Mouse (Mus musculus) forebrain, embryonic 12.5 days (tissue): ENCODE measurements around the gene Wdr5. TPM values are rescaled to one million over a fixed set of nuclear protein-coding genes. Genes with fewer than 3 reads are reported as not detected.

Experiments
- ATAC-seq: fragments of 200-750 bp; cut with Nextera tagmentation; 2 replicates; pipeline ENCODE4 v1.8.0; 2017; ENCODE audit warnings: moderate TSS enrichment; ENCODE audit not compliant: low FRiP score
- H3K27ac ChIP-seq: fragments of 300-500 bp; sonication (generic); 2 replicates; pipeline ENCODE4 v1.5.1; 2016; ENCODE audit warnings: mild to moderate bottlenecking
- H3K27me3 ChIP-seq: fragments of 300-500 bp; sonication (generic); 2 replicates; pipeline ENCODE4 v1.6.1; 2016; ENCODE audit warnings: mild to moderate bottlenecking
- H3K36me3 ChIP-seq: fragments of 300-500 bp; sonication (generic); replicated peaks from 2 replicates; pipeline ENCODE4 v1.6.1; 2016; ENCODE audit warnings: mild to moderate bottlenecking
- H3K4me1 ChIP-seq: fragments of 300-500 bp; sonication (generic); 2 replicates; pipeline ENCODE4 v1.6.1; 2016
- H3K4me2 ChIP-seq: fragments of 300-500 bp; sonication (generic); 2 replicates; pipeline ENCODE4 v1.6.1; 2016; ENCODE audit warnings: mild to moderate bottlenecking, moderate library complexity
- H3K4me3 ChIP-seq: fragments of 300-500 bp; sonication (generic); replicated peaks from 2 replicates; pipeline ENCODE4 v1.5.1; 2016; ENCODE audit warnings: mild to moderate bottlenecking
- H3K9ac ChIP-seq: fragments of 300-500 bp; sonication (generic); 2 replicates; pipeline ENCODE4 v1.6.1; 2016; ENCODE audit warnings: mild to moderate bottlenecking
- H3K9me3 ChIP-seq: fragments of 300-500 bp; sonication (generic); 2 replicates; pipeline ENCODE4 v1.6.1; 2016
- whole genome bisulfite sequencing: fragments of 180-500 bp; shearing (Covaris S2); methylation state at CpG from one replicate; pipeline ENCODE4 v1.1.7; 2016; 5-methylcytosine and 5-hydroxymethylcytosine counted together
- polyA plus RNA-seq: library from polyadenylated mRNA; unstranded; fragments of >200 nt; fragmentation: Nextera tagmentation; extraction: Ambion mirVana; gene quantifications from 2 replicates; pipeline ENCODE4 v1.2.1, GENCODE M21; 2016

The Wdr5 gene
- polyA plus RNA-seq, 1 experiment from 2014 or later = 65.3 TPM

DNA sequence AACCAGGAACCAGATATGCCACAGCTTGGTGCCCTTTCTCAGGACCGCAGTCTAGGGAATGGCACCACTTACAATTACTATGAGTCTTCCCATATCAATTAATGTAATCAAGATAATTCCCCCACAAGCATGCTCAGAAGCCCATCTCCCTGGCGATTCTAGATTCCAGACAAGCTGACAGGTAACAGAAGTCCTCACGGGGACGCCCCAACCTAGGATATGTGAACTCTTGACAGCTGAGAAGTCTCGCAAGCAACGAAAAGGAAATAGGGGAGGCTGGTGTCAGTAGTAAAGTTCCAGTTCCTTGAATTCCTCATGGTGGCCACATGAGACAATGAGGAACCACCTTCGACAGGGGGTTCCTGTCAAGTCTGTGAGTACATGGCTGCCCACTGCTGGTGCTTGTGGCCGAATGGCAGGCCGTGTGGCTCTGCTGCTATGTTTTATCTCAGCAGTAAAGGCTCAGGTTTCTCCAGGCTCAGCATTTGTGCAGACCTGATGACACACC is 48.7 kb downstream of the Wdr5 start:
- peaks cover 9% of the 10 kb centered on the region for H3K4me1 ChIP-seq
- H3K9me3 ChIP-seq = no peaks in the 10 kb centered on the region
- H3K36me3 ChIP-seq = no peaks in the 10 kb centered on the region
- WGBS = 81% methylated on average over 9 of the region's 9 CpGs
- H3K4me2 ChIP-seq = no peak overlapping the region
- no peak overlapping the region for H3K27ac ChIP-seq
- no peak overlapping the region for H3K4me3 ChIP-seq
- H3K9ac ChIP-seq = no peak overlapping the region
- no peak for ATAC-seq
- peaks cover 64% of the 10 kb centered on the region for H3K27me3 ChIP-seq

DNA sequence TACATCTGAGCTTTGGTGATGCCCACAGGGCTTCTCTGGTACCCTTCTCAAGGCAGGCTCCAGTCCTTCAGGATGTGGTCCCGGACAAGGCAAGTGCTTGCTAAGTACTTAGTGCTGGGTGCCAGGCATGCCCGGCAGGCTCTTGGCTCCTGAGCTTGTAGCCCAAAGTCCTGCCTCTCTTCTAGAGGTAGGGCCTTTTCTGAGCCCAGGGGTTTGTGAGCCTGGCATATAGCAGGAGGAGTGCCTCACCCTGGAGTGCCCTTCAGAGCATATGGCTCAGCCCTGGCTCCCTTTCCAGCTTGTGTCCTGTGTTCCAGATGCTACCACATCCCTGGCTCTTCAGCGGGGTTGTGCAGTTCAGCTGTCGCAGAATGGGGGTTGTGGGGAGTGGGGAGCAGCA is 49.7 kb downstream of the Wdr5 start:
- 89% methylated on average over 4 of the region's 4 CpGs for WGBS
- peaks cover 72% of the 10 kb centered on the region for H3K27me3 ChIP-seq

DNA sequence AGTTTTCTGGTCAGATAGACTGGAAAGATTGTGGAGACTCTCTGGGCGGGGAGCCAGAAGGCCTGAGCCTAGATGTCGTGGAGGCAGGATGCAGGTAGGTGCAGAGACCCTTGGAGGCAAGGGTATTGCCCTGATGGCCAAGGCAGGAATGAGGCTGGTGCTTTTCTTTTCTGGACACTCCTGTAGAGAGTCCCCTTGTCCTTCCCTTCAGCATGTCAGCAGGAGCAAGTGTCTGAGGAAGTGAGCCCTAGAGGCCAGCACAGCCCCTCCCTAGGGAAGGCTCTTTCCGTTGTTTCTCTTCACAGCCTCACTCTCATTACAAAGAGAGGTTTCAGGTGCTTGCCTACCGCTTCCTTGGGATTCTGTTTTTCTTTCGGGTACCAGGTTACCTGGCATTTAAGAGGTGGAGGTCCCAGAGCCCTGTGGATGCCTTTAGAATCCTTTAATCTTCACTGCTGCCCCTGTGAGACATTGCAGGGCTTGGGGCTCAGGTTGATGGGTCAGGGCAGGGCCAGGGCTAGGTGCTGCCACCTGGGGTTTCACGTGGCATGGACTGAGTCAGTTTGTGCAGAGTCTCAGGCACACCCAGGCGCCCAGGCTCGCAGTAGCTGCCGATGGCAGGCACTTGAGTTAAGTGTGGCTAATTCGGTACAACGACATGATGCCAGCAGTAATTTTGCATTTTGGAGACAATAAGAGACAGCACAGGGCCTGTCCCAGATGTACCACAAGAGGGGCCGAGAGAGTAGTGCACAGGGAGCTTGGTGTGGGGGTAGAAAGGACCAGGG is 50.6 kb downstream of the Wdr5 start:
- peaks cover 81% of the 10 kb centered on the region for H3K27me3 ChIP-seq
- H3K9ac ChIP-seq = no peak overlapping the region
- ATAC-seq = no peak
- H3K4me2 ChIP-seq = no peak overlapping the region
- H3K27ac ChIP-seq = no peak overlapping the region
- no peak overlapping the region for H3K4me3 ChIP-seq
- 68% methylated on average over 12 of the region's 12 CpGs for WGBS
- H3K36me3 ChIP-seq = no peaks in the 10 kb centered on the region
- peaks cover 9% of the 10 kb centered on the region for H3K4me1 ChIP-seq
- no peaks in the 10 kb centered on the region for H3K9me3 ChIP-seq

More for the DNA sequence above, 49.7 kb downstream of the Wdr5 start:
- peaks cover 9% of the 10 kb centered on the region for H3K4me1 ChIP-seq
- H3K9ac ChIP-seq = no peak overlapping the region
- no peak overlapping the region for H3K4me2 ChIP-seq
- no peak overlapping the region for H3K27ac ChIP-seq
- ATAC-seq = no peak
- no peak overlapping the region for H3K4me3 ChIP-seq
- no peaks in the 10 kb centered on the region for H3K9me3 ChIP-seq
- no peaks in the 10 kb centered on the region for H3K36me3 ChIP-seq

DNA sequence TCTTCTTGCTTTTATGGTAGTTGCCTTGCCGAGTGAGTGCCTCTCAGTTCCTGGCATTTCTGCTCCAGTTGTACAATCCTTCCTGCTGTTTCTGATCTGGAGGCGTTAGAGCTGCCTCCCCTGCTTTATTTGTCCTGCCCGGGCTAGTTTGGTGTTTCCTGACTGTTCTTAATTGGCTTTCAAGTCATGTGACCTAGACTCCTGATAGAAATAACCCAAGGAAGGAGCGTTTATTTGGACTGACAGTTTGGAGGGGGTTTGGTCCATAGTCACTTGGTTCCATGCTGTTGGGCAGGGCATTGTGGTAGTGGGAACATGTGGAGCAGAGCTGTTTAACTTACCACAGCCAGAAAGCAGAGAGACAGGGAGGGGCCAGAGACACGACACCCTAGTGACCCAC is 55.9 kb downstream of the Wdr5 start:
- Histone ChIP-seq H3K9me3 (no peaks in the 10 kb centered on the region), H3K27me3 (peaks cover 87% of the 10 kb centered on the region), H3K27ac (no peak overlapping the region), H3K36me3 (no peaks in the 10 kb centered on the region), H3K4me1 (peaks cover 29% of the 10 kb centered on the region), H3K4me3 (no peak overlapping the region), H3K4me2 (no peak overlapping the region), H3K9ac (no peak overlapping the region)
- no peak for ATAC-seq
- WGBS = 45% methylated on average over 5 of the region's 5 CpGs

DNA sequence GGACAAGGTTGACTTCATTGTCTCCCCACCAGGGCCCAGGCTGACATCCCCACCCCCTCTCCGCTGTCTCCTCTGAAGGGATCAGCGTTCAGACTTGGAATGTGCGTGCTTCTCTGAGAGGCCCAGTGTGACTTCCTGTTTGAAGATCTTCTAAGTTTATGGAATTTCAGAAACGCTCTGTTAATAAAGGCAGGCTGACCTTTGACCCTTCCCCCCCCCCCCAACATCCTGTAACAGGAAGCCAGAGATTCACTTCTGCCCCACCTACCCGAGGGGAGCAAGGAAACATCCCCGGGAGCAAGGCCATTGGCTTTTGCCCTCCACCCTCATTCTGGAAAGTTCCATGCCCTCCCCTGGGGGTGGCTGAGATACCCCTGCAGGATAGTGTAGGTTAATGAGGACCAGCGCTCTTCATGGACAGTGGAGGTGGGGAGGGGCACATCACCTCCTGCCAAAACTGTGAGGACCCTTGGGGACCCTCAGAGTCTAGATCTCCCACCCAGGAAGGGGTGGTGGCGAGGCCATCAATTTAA is 57.4 kb downstream of the Wdr5 start:
- peak overlapping the region; percentile 32 for H3K4me2 ChIP-seq

DNA sequence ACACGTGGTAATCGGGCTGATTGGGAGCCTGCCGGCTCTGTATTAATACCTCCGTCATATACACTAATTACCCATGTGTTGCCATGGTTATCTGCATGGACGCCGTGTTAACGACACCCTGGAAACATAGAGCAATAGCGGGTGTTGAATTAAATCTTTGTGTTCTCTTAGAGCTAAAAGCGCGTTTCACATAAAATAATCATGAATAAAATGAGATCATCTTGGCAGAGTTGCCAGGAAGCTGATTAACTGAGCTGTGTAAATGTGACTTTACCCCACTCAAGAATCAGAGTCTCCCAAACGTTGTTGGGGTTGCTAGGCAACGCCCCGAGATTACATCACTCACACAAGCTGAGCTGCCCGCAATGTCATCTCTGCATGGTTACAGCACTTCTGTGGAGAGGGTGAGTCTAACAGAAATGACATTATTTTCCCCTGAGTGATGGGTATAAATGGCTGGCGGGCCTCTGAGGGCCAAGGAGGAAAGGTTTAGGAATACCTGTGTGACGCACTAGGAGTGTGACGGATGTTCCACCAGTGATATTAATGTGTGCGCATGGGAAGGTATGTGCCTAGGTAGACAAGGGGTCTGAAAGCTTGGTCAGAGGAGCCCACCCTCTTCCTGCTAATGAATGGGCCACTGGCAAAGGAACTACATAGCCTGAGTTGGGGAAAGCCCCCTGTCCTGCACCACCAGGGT is 58.1 kb downstream of the Wdr5 start:
- H3K27ac ChIP-seq = peak overlapping the region; percentile 76
- H3K4me1 ChIP-seq = peaks cover 29% of the 10 kb centered on the region
- H3K4me2 ChIP-seq = peak overlapping the region; percentile 32
- H3K9ac ChIP-seq = no peak overlapping the region
- ATAC-seq = peak; percentile 94
- no peaks in the 10 kb centered on the region for H3K9me3 ChIP-seq
- no peaks in the 10 kb centered on the region for H3K36me3 ChIP-seq
- peaks cover 85% of the 10 kb centered on the region for H3K27me3 ChIP-seq
- no peak overlapping the region for H3K4me3 ChIP-seq
- WGBS = 24% methylated on average over 18 of the region's 18 CpGs

More for the DNA sequence above, 57.4 kb downstream of the Wdr5 start:
- WGBS = 40% methylated on average over 8 of the region's 8 CpGs
- H3K9ac ChIP-seq = no peak overlapping the region
- H3K4me3 ChIP-seq = no peak overlapping the region
- H3K36me3 ChIP-seq = no peaks in the 10 kb centered on the region
- H3K9me3 ChIP-seq = no peaks in the 10 kb centered on the region
- peak overlapping the region; percentile 76; the same call in 1 of the 2 replicates for H3K27ac ChIP-seq
- peaks cover 29% of the 10 kb centered on the region for H3K4me1 ChIP-seq
- peaks cover 85% of the 10 kb centered on the region for H3K27me3 ChIP-seq
- peak; percentile 73; the same call in 1 of the 2 replicates for ATAC-seq

DNA sequence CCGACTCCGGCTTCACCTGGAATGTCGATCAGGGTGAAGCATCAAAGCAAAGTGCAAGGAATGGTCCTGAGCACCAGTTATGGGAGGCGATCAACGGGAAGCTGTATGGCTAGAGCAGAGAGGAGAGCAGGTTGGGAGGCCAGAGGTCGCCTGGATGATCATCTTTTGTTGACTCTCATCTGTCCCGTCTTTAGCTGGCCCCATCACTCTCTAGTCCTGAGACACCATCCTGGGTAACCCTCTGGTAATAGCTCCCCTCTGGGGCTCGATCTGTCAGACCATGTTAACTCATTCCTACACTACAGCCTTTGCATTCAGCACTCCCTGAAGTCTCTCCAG is 58.6 kb downstream of the Wdr5 start:
- peaks cover 29% of the 10 kb centered on the region for H3K4me1 ChIP-seq
- H3K4me2 ChIP-seq = peak overlapping the region; percentile 32
- no peak for ATAC-seq
- no peaks in the 10 kb centered on the region for H3K36me3 ChIP-seq
- H3K27ac ChIP-seq = peak overlapping the region; percentile 76
- no peak overlapping the region for H3K4me3 ChIP-seq
- no peak overlapping the region for H3K9ac ChIP-seq
- H3K27me3 ChIP-seq = peaks cover 84% of the 10 kb centered on the region
- H3K9me3 ChIP-seq = no peaks in the 10 kb centered on the region
- 73% methylated on average over 8 of the region's 8 CpGs for WGBS

DNA sequence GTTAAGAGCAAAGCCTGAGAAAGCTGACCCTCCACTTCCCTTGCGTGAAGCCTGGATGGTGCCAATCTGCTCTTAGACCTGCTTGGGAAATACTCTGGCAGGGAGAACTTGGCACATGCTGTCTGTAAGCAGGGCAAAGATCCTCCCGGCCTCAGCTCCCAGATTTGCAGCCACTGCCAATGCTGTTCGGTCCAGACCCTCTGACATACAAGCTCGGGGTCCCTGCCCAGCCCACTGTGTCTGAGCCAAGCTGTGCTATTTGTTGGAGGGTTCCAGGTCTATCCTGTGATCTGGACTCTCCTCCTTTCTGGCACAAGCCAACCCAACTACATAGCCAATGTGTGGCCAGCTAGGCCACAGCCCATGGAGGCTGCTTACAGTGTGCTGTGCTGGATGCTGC is 61.5 kb downstream of the Wdr5 start:
- Histone ChIP-seq H3K4me1 (peaks cover 27% of the 10 kb centered on the region), H3K4me3 (no peak overlapping the region), H3K9ac (no peak overlapping the region), H3K36me3 (no peaks in the 10 kb centered on the region), H3K27ac (no peak overlapping the region), H3K9me3 (no peaks in the 10 kb centered on the region), H3K27me3 (peaks cover 83% of the 10 kb centered on the region), H3K4me2 (no peak overlapping the region)
- ATAC-seq = no peak
- WGBS = 89% methylated on average over 4 of the region's 4 CpGs

DNA sequence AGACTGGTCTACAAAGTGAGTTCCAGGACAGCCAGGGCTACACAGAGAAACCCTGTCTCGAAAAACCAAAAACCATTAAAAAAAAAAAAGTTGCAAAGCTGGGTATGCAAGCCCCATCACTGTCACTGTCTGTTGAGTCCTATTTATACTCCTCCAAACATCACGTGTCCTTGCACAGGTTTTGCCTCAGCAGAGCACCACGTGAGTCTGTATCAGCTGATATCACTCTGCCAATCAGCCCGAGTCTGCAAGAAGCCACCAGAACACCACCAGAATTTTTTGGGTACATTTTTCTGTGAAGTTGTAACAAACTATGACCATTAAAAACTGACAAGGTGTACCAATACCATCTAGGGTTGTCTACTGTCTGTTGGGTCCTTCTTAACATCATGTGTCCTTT is 63.6 kb downstream of the Wdr5 start:
- ATAC-seq = no peak
- Histone ChIP-seq H3K4me3 (no peak overlapping the region), H3K9ac (no peak overlapping the region), H3K27ac (no peak overlapping the region), H3K4me2 (no peak overlapping the region), H3K4me1 (peaks cover 6% of the 10 kb centered on the region), H3K36me3 (no peaks in the 10 kb centered on the region), H3K27me3 (peaks cover 91% of the 10 kb centered on the region), H3K9me3 (no peaks in the 10 kb centered on the region)
- 90% methylated on average over 4 of the region's 4 CpGs for WGBS

DNA sequence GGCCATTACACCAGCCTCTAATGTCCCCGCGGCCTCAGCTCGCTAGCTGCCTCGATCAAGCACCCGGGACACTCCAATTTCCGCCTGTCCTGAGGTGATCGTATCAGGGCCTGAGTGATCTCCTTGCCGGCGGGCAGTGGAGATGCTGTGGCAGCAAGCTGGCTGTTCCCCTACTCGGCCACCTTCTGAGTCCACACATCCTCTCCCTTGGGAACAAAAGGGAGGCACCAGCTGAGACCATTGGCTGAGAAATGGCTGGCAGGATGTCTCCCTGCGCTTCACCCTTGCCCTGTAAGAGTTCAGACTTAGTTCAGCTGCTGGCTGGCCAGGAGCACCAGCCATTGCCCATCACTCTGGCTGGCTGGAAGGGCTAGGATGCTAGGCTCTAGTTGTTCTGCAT is 67.2 kb downstream of the Wdr5 start:
- Histone ChIP-seq H3K27me3 (peaks cover 70% of the 10 kb centered on the region), H3K27ac (no peak overlapping the region), H3K4me1 (no peaks in the 10 kb centered on the region), H3K9me3 (no peaks in the 10 kb centered on the region), H3K4me2 (no peak overlapping the region), H3K36me3 (no peaks in the 10 kb centered on the region), H3K9ac (no peak overlapping the region), H3K4me3 (no peak overlapping the region)
- ATAC-seq = no peak
- 67% methylated on average over 11 of the region's 11 CpGs for WGBS

DNA sequence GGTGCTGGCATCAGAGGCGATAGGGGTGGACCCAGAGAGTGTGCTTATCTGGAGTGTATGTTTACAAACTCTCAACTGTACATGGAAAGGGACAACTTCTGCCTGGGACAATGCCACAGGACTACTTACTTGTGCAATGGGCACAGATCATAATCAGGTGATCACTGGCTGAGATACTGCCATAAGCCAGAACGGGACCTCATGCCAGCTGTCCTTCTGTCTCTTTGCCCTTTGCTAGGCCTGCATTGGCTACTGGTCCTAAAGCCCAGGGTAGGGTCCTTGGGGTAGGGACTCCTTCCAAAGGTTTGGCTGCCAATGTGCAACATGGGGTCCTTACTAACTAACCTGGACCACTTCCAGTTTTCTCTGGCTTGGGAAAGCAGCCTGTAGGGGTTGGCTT is 68.1 kb downstream of the Wdr5 start:
- H3K4me1 ChIP-seq = no peaks in the 10 kb centered on the region
- no peak for ATAC-seq
- no peak overlapping the region for H3K27ac ChIP-seq
- H3K4me2 ChIP-seq = no peak overlapping the region
- no peak overlapping the region for H3K4me3 ChIP-seq
- no peaks in the 10 kb centered on the region for H3K9me3 ChIP-seq
- no peaks in the 10 kb centered on the region for H3K36me3 ChIP-seq
- peaks cover 62% of the 10 kb centered on the region for H3K27me3 ChIP-seq
- 89% methylated on average over 2 of the region's 2 CpGs for WGBS
- no peak overlapping the region for H3K9ac ChIP-seq

DNA sequence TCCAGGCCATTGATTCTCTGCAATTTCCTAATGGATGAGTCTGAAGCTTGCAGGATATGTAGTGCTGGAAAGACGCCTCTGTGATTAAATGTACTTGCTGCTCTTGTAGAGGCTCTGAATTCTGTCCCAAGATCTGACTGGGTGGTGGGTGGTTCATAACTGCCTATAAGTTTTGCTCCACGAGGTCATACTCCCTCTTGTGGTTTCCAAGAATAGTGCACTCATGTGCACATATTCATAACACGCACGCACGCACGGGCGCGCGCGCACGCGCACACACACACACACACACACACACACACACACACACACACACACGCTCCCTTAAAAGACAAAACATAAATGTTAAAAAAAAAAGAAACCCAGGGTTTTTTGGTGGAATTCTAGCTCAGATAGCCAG is 69.6 kb downstream of the Wdr5 start:
- Histone ChIP-seq H3K4me2 (no peak overlapping the region), H3K27ac (no peak overlapping the region), H3K9ac (no peak overlapping the region), H3K9me3 (no peaks in the 10 kb centered on the region), H3K4me1 (no peaks in the 10 kb centered on the region), H3K4me3 (no peak overlapping the region), H3K36me3 (no peaks in the 10 kb centered on the region), H3K27me3 (peaks cover 47% of the 10 kb centered on the region)
- WGBS = 93% methylated on average over 13 of the region's 13 CpGs
- no peak for ATAC-seq
